Mouse (Mus musculus) G1E (cell line): ENCODE data around the gene Hs1bp3. TPM values are rescaled to one million over a fixed set of nuclear protein-coding genes. Genes with fewer than 3 reads are reported as not detected.

Experiments
- ATAC-seq: 2 replicates; pipeline ENCODE4 v1.8.0; 2016; ENCODE audit warnings: mild to moderate bottlenecking; ENCODE audit not compliant: insufficient number of reproducible peaks, poor library complexity, low FRiP score, severe bottlenecking; ENCODE audit errors: extremely low read depth
- DNase-seq: peaks from one replicate; pipeline ENCODE4 v3.0.0; 2012; ENCODE audit warnings: low spot score
- H3K27me3 ChIP-seq: 2 replicates; pipeline ENCODE4 v1.6.1; 2012; ENCODE audit warnings: mild to moderate bottlenecking, low read length, inconsistent platforms; ENCODE audit not compliant: insufficient read depth
- H3K36me3 ChIP-seq: replicated peaks from 2 replicates; pipeline ENCODE3; 2012; ENCODE audit warnings: mild to moderate bottlenecking, inconsistent platforms
- H3K4me1 ChIP-seq: 2 replicates; pipeline ENCODE4 v1.6.1; 2012; ENCODE audit warnings: low read depth, low read length, inconsistent platforms, mixed read lengths; ENCODE audit not compliant: insufficient read depth
- H3K4me3 ChIP-seq: 2 replicates; pipeline ENCODE4 v1.5.1; 2012; ENCODE audit warnings: low read depth, mild to moderate bottlenecking, inconsistent platforms, low read length, moderate library complexity, mixed read lengths
- H3K9me3 ChIP-seq: replicated peaks from 2 replicates; pipeline ENCODE4 v1.6.1; 2012; ENCODE audit warnings: inconsistent platforms
- CTCF ChIP-seq: IDR thresholded peaks from 2 replicates; pipeline ENCODE4 v1.5.1; 2012; ENCODE audit warnings: low read depth, low read length, inconsistent platforms, mixed read lengths
- GATA1 ChIP-seq: IDR thresholded peaks from 2 replicates; pipeline ENCODE4 v1.6.1; 2012; ENCODE audit warnings: borderline replicate concordance, low read length, inconsistent platforms, mixed read lengths
- GATA2 ChIP-seq: IDR thresholded peaks from 2 replicates; pipeline ENCODE4 v1.6.1; 2012; ENCODE audit warnings: low read depth, low read length, inconsistent platforms, borderline replicate concordance
- POLR2AphosphoS5 ChIP-seq: IDR thresholded peaks from 2 replicates; pipeline ENCODE4 v1.6.1; 2012; ENCODE audit warnings: low read depth, low read length, inconsistent platforms; ENCODE audit not compliant: insufficient replicate concordance
- TAL1 ChIP-seq: conservative IDR thresholded peaks from 2 replicates; pipeline ENCODE4 v1.6.1; 2012; ENCODE audit warnings: low read depth, low read length, inconsistent platforms, mixed read lengths
- polyA plus RNA-seq: library from polyadenylated mRNA; stranded (reverse); fragments of >175 nt; gene quantifications from 2 replicates; pipeline ENCODE4 v1.2.3, GENCODE M21; 2012
- total RNA-seq, 2 experiments: library from RNA; stranded (forward) in 1 of 2; stranded (reverse) in 1 of 2; fragments of 200-1000 nt in 1 of 2; fragments of >200 nt in 1 of 2; fragmentation: Nextera tagmentation in 1 of 2; gene quantifications; 2 replicates each; pipeline ENCODE4 v1.2.3; 2014 to 2017

The Hs1bp3 gene
- total and polyA plus RNA-seq, 3 experiments: 17.6 to 19.1 (median 18.8) TPM

DNA sequence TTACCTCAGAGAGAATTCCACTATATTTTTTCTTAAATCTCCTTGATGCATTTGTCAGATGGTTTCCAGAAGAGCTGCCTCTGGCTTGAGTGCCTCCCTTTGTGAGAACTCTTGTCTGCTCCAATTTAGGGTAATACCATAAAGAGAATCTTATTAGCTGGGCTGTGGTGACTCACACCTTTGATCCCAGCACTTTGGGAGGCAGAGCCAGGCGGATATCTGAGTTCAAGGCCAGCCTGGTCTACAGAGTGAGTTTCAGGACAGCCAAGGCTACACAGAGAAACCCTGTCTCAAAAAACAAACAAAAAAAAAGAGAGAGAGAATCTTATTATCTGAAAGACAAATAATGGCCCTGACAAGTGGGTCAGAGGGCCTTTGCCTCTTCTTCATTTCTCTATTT, 63.9 kb downstream of the Hs1bp3 start:
- no peaks in the 10 kb centered on the region for H3K36me3 ChIP-seq
- no peaks in the 10 kb centered on the region for H3K4me1 ChIP-seq
- peaks cover 3% of the 10 kb centered on the region; the same call in 1 of the 2 replicates for H3K27me3 ChIP-seq
- DNase-seq (no peak), ATAC-seq (no peak)
- no peaks in the 10 kb centered on the region for H3K9me3 ChIP-seq
- TF ChIP-seq TAL1 (no peak), CTCF (no peak), GATA1 (no peak), POLR2AphosphoS5 (no peak)
- no peak overlapping the region for H3K4me3 ChIP-seq

DNA sequence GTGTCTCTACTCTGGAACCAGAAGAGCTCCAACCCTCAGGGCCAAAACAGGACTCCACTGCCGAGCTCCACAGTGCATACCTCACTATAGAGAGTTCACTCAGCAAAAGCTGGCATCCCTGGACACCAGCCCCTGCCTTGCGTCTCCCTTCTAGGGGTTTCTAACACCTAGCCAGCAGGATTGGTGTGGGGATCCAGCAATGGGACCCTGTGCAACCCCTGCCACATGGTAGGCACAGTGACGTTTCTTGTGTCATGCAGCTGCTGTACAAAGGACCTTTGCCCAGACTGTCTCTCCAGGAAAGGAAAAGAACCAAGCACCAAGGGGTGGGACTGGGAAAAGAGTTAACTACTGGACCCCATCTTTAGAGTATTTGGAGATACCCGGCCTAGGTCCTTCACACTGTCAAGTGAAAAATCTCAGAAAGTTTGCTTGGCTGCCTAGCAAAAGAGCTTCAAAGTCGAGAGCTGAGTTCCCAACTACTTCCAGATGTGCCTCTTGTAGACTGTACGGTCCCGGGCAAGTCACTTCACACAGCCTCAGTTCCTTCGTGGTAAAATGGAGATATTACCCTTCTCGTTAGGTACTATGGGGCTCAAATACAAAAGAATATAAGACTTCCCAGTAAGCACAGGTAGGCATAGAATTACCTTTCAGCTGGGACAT, 64.9 kb downstream of the Hs1bp3 start:
- H3K4me1 ChIP-seq: no peaks in the 10 kb centered on the region
- no peaks in the 10 kb centered on the region for H3K36me3 ChIP-seq
- no peaks in the 10 kb centered on the region for H3K9me3 ChIP-seq
- ATAC-seq (no peak), DNase-seq (no peak)
- H3K27me3 ChIP-seq: peaks cover 3% of the 10 kb centered on the region; the same call in 1 of the 2 replicates
- H3K4me3 ChIP-seq: no peak overlapping the region
- no peak for TF ChIP-seq POLR2AphosphoS5
- no peak for TF ChIP-seq GATA2
- no peak for TF ChIP-seq CTCF
- no peak for TF ChIP-seq TAL1
- TF ChIP-seq GATA1: no peak

GRCm38 (mm10) chr12:8379795-8380521, 66.7 kb downstream of the Hs1bp3 start:
- Histone ChIP-seq H3K9me3 (no peaks in the 10 kb centered on the region), H3K4me3 (no peak overlapping the region), H3K27me3 (no peaks in the 10 kb centered on the region; the same call in 1 of the 2 replicates), H3K36me3 (no peaks in the 10 kb centered on the region), H3K4me1 (no peaks in the 10 kb centered on the region)
- ATAC-seq (no peak), DNase-seq (no peak)
- no peak for TF ChIP-seq TAL1
- no peak for TF ChIP-seq GATA1
- TF ChIP-seq POLR2AphosphoS5: no peak
- no peak for TF ChIP-seq CTCF
- TF ChIP-seq GATA2: no peak

DNA sequence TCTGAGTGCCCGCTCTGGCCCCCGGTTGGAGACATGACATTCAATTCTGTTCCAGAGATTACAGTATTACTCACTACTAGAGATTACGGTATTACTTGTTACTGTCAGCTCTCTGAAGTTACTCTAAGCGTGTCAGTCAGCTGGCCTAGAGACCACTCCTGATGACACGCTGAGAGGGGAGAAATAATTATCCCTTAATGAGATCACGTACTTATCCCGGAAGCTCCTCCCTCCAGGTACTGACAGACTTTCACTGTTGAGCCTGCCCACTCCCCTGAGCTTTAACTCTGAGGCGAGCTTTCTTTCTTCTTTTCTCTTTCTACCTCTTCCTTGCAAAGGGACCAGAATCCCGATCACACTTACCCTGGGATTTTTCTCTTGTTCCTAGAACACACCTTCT, 67.7 kb downstream of the Hs1bp3 start:
- TF ChIP-seq POLR2AphosphoS5 (no peak), GATA2 (no peak), GATA1 (no peak), CTCF (no peak), TAL1 (no peak)
- no peaks in the 10 kb centered on the region for H3K4me1 ChIP-seq
- no peak for ATAC-seq

GRCm38 (mm10) chr12:8381940-8382339, 68.7 kb downstream of the Hs1bp3 start:
- ATAC-seq: no peak
- no peaks in the 10 kb centered on the region for H3K36me3 ChIP-seq
- H3K9me3 ChIP-seq: no peaks in the 10 kb centered on the region
- DNase-seq: no peak
- H3K4me3 ChIP-seq: no peak overlapping the region
- H3K4me1 ChIP-seq: no peaks in the 10 kb centered on the region
- H3K27me3 ChIP-seq: no peaks in the 10 kb centered on the region; the same call in 1 of the 2 replicates
- no peak for TF ChIP-seq POLR2AphosphoS5
- no peak for TF ChIP-seq CTCF
- TF ChIP-seq TAL1: no peak
- TF ChIP-seq GATA2: no peak
- TF ChIP-seq GATA1: no peak

More for the DNA sequence above, 67.7 kb downstream of the Hs1bp3 start:
- no peak for DNase-seq
- no peaks in the 10 kb centered on the region for H3K36me3 ChIP-seq
- no peak overlapping the region for H3K4me3 ChIP-seq
- H3K27me3 ChIP-seq: no peaks in the 10 kb centered on the region; the same call in 1 of the 2 replicates
- H3K9me3 ChIP-seq: no peaks in the 10 kb centered on the region

GRCm38 (mm10) chr12:8383822-8384221, 70.6 kb downstream of the Hs1bp3 start:
- TF ChIP-seq GATA2 (no peak), POLR2AphosphoS5 (no peak), GATA1 (no peak)
- H3K27me3 ChIP-seq: no peaks in the 10 kb centered on the region; the same call in 1 of the 2 replicates
- no peak overlapping the region for H3K4me3 ChIP-seq
- no peaks in the 10 kb centered on the region for H3K4me1 ChIP-seq
- no peak for ATAC-seq
- H3K36me3 ChIP-seq: no peaks in the 10 kb centered on the region
- H3K9me3 ChIP-seq: no peaks in the 10 kb centered on the region
- DNase-seq: no peak
